Mouse (Mus musculus) granulocyte monocyte progenitor cell, adult 5-6 weeks (primary cell): ENCODE measurements around the gene Emd. TPM values are rescaled to one million over a fixed set of nuclear protein-coding genes. Genes with fewer than 3 reads are reported as not detected.
"Not testable (repeated sequence)": the region's sequence is repeated elsewhere in the genome, so short reads cannot be mapped to it uniquely, and the experiment has no call there.

Experiments used
- ATAC-seq: replicated peaks from 2 replicates; pipeline ENCODE4 v1.8.0; 2016; ENCODE audit warnings: mild to moderate bottlenecking, moderate TSS enrichment, inconsistent platforms; ENCODE audit not compliant: poor library complexity, severe bottlenecking
- total RNA-seq, 2 experiments: library from RNA; stranded (forward) in 1 of 2; stranded (reverse) in 1 of 2; fragments of 200-712, 200-1000 nt in 1 of 2; fragments of >200 nt in 1 of 2; fragmentation: Nextera tagmentation in 1 of 2; gene quantifications; 2 replicates each; pipeline ENCODE4 v1.2.3; 2014 to 2017

Gene Emd
- total RNA-seq (2014; fragmentation: Nextera tagmentation) (81.8 and 85.5 TPM in 2 replicates), total RNA-seq (2017) (71.0 and 75.6 TPM in 2 replicates)

DNA sequence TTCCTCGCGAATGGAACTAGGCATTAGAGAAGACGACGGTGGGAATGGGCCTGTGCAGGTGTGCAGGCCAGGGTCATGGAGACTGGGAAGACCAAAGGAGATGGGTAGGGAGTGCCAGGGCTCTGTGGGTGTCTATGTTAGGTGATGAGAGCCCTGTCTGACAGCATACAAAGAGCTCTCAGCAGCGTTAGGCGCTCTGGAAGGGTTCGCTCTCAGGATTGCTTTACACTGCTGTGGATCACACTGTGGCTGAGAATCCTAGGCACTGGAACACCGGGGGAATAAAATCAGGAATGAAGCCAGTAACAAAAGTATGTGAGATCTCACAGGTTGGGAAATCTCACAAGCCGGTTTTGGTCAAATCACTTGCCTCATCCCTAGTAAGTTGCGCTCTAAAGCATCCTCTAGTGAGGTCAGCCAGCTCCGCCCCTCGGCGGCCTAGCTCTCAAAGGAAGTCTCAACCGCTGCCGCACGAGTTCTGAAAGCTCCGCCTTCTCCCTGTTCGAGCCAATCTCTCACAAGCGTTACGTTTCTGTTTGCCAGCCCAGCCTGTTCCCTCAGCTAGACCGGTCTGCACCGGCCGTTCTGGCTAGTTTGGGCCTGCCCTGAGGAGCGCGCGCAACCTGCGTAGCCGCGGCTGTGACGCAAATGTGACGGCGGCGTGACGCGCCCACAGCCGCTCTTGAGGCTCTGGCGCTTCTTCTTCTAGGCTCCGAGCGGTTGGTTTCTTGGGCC, at the start of gene Emd:
Emd (plus strand) TSS at position 535 of the 735 bp plus-strand sequence.
- ATAC-seq = peak; percentile 91

DNA sequence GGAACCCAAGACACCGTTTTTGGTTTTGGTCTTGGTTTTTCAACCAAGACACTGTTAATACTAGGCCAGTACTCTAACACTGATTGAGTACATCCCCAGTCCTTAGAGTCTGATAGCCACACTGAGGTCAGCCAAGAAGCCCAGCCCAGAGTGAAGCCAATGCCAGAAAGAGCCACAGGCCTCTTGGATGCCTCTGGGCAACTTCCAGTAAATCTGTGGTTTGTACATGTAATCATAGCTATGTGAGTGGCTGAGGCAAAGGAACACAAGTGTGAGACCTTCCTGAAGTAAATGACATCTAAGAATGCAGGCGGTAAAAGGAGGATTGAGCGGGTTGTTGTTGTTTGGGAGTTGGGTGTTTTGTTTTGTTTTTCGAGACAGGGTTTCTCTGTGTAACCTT, 36.0 kb upstream of the Emd start:
- no peak for ATAC-seq

DNA sequence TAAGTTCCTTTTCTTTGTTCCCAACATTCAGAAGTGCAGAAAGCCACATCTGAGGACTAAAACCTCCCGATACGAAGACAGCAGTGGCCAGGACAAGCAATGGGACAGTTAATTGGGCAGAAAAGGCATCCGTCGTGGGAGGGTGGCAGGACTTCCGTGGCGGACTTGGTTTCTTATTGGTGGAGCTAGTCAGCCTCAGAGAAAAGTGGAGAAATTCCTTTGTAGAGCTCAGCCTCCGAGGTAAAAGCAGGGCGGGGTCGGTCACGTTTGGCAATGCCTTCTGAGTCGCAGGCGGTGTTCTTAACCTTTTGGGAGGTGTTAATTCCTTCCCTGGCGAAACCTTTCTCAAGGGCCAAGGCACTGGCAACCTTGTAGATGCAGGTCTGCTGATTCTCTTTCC, 35.0 kb upstream of the Emd start:
- no peak for ATAC-seq

DNA sequence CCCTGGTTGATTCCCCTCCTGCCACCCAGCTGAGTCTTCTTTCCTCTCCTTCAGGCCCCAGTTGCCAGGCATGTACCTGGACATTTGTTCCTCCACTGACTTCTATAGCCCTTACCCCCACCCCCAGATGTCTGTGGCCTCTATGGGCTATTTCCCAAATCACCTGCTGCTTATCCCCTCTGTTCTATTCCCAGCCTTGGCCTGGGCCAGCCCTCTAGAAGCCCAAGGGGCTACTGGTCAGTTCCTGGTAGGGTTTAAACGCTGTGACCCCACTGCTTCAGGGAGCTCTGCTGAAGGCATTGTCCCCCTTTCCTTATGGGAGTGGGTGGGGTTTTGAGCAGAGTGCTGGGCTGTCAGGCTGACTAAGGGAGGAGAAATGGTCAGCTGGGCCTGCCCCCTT, 34.4 kb upstream of the Emd start:
- ATAC-seq = not testable (repeated sequence)

DNA sequence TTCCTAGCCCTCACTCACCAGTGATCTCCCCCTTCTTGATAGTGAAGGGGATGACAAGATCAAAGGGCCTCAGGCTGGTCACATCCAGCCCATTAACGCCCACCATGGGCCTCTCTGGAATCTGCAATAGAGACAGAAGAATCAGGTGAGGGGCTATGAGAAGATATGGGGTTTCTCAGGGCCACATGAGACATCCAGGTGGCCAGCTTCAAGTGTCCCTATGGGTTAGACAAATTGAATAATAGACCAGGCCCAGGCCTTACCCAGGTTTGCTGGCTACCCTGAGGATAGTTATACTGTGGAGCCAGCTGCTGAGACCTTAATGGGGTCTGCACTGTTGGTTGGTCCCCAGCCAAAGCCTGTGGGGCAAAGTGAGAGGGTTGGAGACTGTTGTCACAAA, 24.4 kb upstream of the Emd start:
- ATAC-seq = no peak

DNA sequence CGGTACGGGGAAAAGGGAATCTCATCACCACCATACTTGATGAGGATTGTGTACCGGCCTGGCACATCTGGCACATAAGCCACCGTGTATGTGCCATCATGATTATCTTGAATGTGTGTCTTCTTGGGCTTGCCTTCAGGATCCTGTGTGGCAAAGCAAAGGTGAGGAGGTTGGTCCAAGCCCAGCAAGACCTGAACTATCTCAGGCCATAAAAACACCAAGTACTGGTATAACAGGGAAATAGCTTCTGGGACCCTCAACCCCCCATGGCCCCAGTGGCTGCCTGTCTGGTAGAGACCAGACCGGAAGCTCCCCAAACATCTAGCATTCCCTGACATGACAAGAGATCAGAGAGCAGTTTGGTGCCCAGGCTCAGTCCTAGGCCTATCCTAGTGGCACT, 21.3 kb upstream of the Emd start:
- ATAC-seq = no peak

DNA sequence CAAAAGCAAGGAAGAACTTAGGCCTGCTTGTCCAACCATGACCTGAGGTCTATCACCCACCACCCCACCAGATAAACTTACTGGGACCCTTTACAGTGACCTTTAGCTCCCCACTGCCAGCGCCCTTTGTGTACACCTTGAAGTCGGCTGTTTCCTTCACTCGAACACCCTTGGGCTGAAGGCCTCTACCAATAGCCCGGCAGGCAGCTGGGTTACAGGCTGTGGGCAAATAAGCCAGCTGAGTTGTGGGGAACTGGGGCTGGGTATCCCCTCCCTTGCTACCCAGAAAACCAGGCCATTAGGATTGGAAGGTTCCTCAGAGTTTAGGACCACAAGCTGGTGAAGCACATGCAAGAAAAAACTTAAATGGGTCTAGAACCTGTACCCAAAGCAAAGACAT, 14.2 kb upstream of the Emd start:
- ATAC-seq = no peak

DNA sequence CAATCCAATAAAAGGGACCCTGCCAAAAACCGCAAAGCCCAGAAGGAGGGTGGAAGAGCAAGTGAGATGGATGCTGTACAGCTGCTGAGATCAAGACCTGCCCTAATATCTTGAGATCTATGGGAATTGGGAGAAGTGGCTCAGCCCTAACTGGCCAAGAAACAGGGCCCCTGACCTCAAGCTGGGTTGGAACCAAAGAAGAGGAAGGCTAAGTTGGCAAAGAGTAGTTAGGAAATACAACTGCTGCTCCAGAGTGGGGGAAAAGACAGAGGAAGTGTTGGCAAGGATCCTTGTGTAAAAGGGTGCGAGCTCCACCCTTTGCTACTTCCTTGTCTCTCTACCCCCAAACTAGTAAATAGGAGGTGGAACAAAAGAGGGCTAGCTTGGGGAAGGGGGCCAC, 11.1 kb upstream of the Emd start:
- ATAC-seq = peak; percentile 45

DNA sequence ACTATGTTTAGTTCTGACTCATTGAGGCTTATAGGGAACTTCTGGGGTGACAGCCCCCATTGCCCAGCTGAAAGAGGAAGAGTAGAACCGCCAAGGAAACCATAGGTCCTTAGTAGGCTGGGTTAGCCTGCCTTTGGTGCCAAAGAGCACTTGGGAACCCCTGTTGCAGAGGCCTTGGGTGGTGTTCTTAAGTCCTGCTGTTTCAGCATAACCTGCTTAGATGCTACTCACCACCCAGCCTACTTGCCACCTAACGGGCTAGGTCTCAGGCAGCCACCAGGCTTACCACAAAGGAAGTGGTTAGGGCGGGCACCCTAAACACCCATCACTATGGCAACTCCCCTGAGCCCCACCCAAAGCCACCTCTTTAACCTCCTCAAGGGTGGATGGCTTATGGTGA, 10.7 kb upstream of the Emd start:
- peak; percentile 48 for ATAC-seq

DNA sequence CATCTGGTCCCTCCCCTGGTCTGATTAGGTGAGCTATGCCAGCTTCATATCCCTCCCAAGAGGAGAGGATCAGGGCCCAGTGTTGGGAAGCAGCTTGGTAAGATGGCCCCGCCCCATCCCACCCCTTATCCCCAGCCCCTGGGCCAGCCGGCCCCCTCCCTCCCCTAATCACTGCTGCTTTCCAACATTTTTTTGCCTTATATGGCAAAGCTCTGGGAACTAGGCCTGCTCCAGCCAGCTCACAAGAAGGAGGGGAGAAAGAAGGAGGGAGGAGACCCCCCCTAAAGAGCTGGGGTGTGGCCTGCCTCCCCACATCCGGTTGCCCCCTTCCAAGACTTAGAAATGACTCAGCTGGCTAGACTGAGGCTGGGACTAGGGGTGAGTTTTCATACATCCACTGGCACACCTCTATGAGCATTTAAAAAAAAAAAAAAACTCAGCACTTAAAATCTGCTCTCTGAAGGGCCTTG, 9.8 kb upstream of the Emd start:
- ATAC-seq = peak; percentile 11; the same call in 1 of the 2 replicates

DNA sequence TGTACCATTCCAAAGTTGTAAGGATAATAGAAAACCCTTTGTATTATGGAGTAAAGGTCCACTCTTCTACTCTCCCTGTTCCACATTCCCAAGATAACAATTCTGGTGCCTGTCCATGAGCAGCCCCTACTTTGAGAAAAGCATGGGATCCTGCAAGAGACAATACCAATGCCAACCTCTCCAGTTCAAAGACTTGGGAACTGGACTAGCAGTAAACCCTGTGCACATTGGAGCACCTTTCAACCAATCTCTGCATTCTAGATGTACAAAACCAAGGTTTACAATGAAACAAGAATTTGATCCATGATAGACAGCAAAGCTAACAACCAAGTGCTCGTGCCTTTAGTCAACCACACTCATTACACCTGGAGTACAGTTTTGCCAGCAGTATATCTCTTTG, 9.4 kb upstream of the Emd start:
- ATAC-seq = no peak

DNA sequence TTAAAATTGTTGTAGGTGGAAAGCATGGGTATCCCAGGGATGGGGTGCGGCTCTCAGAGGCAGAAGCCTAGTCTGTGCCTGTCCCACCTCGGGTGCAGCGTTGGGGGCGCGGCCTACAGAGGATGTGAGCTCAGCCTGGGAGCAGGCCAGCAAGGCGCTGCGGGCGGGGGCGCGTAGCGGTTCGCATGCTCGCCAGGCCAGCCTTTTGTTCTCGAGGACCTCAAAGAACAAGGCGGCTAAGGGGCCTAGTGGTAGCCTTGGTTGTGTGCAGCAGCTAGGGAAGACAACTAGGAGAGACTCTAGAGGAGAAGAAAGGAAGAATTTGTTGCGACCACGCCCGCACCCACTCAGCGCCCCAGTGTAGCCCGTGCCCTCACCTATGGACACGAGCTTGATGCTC, 8.8 kb upstream of the Emd start:
- ATAC-seq = peak; percentile 20

DNA sequence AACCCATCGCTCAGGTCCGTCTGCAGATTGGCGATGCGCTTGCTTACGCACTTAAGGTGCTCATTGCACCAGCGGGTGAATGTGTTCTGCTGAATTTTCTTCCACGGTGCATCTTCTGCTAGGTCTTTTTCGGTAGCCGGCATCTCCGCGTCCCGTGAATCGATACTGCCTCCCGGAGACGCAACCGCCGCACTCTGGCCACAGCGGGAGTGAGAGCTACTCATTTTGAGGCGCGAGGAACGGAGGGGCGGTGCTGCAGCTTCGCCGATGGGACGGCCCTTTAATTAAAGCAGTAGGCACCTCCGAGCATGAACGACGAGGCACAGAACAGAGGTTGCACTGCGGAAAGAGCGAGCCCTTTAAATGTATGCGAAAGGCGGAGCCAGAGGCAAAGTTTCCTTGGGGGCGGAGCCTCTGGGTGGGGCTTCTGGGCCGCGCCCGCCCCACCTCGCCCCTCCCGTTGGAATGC, 8.2 kb upstream of the Emd start:
- ATAC-seq = peak; percentile 49

DNA sequence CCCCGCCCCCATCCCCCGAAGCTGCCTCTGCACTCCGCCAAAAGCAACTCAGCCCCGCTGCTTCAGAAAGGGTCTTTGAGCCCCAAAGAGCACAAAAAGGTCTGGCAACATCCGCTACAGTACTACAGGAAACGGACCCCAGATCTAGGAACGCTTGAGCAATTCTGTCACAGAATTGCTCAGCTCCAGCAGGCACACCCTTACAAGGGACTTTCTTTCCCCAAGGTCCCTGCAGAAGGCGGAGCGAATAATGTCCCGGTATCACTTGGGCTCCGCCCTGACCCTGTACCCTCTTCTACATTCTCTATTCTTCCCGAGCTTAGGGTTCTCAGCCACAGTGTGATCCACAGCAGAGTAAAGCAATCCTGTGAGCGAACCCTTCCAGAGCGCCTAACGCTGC, 7.8 kb upstream of the Emd start:
- ATAC-seq = peak; percentile 12

DNA sequence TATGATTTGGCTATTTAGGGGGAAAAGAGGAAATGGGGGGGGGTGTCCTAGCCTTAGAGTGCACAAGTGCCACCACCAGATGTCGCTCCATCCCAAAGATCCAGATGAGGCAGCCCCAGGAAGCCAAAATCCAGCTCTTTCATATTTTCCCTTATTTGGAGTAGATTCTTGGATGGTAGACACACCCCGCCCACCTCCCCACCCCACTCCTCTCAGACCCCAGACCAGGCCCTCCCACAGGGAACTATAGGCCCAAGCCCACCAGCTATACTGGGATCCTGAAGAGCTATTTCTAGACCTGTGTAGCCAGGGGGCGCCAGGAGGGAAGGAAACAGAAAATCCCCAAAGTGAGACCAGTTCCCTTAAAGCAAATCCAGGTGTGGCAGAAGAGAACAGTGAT, 5.8 kb upstream of the Emd start:
- no peak for ATAC-seq

DNA sequence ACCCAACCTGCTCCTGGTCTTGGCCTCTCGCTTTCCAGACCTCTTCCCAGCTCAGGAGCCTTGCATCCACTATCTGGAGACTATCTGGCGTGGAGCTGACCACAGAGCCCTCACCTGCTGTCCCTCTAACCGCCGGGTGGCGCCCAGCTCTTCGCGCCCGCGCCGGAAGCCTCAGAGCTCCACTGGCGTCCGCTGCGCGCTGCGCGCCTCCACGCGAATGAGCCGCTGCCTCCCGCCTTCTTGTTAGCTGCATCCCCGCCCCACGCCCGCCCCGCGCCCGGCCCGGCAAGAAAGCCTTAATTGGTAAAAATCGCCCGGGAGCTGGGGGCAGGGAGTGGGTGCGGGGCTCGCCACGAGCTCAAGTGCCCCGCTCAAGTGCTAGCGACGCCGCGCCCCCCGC, 4.9 kb upstream of the Emd start, which contains the start of gene Flna:
Flna (minus strand) TSS at position 206 of the 400 bp plus-strand sequence.
- ATAC-seq = no peak

DNA sequence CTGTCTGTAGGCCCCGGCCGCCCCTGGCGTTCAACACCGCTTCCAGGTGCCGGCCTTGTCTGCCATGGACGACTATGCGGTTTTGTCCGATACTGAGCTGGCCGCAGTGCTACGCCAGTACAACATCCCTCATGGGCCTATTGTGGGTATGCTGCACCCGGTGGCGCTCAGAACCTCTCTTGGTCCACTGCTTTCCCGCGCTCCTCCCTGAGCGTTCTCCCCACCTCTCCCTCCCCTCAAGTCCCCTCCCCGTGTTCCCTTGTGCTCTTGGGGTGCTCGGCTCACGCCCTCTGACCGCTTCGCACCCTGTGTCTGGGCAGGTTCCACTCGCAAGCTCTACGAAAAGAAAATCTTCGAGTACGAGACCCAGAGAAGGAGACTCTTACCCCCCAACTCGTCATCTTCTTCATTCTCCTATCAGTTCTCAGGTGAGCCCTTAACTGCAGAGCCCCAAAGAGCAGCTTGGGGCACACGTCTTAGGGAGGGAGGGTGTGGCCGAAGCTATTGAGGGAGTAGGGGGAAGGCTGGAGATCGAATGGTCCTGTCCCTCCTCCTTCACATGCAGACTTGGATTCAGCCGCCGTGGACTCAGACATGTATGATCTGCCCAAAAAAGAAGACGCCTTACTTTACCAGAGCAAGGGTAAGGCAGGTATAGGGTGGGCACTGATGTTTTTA, 540 bp downstream of the Emd start:
- ATAC-seq = no peak

DNA sequence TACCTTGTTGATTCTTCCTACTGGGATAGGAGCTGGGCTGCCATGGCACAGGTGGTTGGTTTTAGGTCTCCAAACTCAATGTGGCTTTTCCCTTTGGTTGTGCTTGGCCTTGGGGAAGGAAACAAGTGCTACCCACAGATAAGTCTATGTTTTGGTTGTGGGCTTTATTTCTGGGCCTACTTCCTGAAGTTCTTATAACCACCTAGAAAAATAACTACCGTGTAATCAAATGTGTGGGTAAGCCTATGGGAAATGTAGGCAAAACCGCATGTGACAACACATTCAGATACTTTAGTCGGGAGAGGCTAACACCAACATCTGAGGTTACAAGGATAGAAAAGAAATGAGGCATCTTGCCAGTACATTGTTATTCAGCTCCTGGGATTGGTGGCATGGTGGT, 3.3 kb downstream of the Emd start:
- ATAC-seq = no peak

DNA sequence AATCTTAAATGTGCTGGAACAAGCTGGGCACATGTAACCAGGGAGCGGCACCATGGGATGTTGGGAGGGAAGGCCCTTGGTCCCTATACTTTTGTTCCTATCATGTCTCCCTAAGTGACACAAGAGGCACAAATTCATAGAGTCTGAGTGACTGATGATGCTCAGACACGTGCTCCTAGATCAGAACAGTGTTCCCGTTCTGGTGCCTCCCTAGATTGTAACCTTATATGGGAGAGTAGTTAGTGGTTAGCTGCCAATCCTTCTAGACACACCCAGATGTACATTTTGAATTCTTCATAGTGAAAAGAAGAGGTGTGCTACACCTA, 15.2 kb downstream of the Emd start:
- ATAC-seq = peak; percentile 6; the same call in 1 of the 2 replicates

DNA sequence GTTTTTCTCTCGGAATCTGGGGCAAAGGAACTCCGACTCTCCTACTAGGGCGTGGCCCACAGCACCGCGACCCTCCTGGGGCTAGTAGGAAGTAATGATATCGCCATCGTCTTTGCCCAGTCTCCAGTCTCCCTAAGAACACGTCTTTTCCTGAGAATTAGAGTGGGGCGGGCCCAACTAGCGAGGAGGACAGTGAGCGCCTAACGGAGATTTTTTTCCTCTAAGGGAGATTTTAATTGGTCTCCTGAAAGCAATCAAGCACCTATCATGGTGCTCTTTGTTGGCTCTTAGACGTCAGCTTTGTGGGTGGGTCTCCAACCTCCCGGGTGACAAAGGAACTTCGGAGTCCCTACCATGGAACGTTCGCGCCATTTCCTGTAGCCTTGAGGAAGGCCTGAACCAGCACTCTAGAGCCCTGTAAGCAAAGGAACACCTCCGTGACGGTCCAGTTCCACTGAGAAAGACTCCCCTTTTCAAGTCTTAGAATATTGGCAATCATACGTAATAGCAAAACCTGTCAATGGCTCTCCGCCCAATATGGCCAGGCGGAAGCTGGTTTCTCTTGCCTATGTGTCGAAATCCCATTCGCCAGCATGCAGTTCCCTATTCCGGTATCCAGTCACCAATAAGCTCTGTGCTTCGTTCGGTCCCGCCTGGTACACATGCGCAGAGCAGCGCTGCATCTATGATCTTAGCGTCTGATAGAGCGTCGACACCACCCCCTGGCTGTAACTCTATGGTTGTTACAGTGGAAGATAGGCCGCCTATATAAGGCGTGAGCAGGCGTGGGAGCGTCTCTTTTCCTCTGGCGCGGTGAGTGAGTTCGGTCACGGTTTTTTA, 15.8 kb downstream of the Emd start, which contains the start of gene Rpl10:
Rpl10 (plus strand) TSS at position 751 of the 840 bp plus-strand sequence.
- peak; percentile 73 for ATAC-seq
